25 mouse cellular contexts compared by ENCODE assay signal in the genomic region with DNA sequence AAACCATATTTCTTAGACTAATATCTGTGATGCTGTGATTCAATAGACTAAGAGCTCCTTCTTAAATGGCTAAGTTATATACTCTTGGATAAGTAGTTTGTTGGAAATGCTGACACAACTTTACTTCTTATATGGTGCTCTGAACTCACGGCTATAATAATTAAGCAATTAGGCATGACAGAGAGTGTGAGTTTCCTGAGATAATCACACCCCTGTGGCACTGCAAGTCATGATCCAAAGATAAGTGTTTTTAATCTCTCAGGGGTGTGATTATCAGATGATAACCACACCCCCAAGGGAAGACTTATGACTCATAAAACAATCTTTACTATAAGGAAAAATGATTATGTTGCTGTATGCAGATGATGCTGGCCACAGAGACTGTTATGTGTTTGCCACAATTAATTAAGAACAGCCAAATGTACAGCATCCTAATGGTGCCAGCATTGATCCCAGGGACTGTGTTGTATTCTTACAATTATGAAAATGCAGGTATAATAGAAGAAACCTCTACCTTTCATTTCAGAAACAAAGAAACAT.
"Had no signal": no experiment of that assay in that cellular context is flagged by ENCODE, and none has a peak within 500 bp of the region (broad histone marks: within the 10 kb centered on the region; RNA-seq: fewer than 3 reads in every experiment).

No protein-coding gene starts in this region.

- H3K4me2 ChIP-seq: heart, embryonic 11.5 days; heart, embryonic 13.5 days; heart, embryonic 15.5 days; hindbrain, embryonic 12.5 days; kidney, embryonic 15.5 days; limb, embryonic 13.5 days; limb, embryonic 15.5 days; liver, embryonic 12.5 days had no signal

- H3K9me3 ChIP-seq: heart, embryonic 13.5 days; heart, embryonic 15.5 days; hindbrain, embryonic 12.5 days; kidney, embryonic 15.5 days; limb, embryonic 13.5 days; limb, embryonic 15.5 days; liver, embryonic 12.5 days had no signal

- H3K27ac ChIP-seq: heart, adult 2 months; heart, embryonic 13.5 days; heart, embryonic 15.5 days; hindbrain, embryonic 12.5 days; kidney, embryonic 15.5 days; kidney, postnatal 0 days; limb, embryonic 13.5 days; limb, embryonic 15.5 days; liver, embryonic 12.5 days; liver, embryonic 14.5 days had no signal

- DNase-seq: gastrocnemius, postnatal 14 days; gastrocnemius, postnatal 36 days; heart, adult 11 months; heart, adult 2 months; heart, postnatal 14 days; heart, postnatal 36 days; kidney, adult 11 months; kidney, adult 2 months; kidney, adult 9 months; kidney, postnatal 14 days; kidney, postnatal 36 days; layer of hippocampus, adult 9-11 months; layer of hippocampus, postnatal 36 days had no signal

- H3K9ac ChIP-seq: heart, embryonic 13.5 days; heart, embryonic 15.5 days; hindbrain, embryonic 12.5 days; kidney, embryonic 15.5 days; limb, embryonic 13.5 days; limb, embryonic 15.5 days; liver, embryonic 12.5 days; liver, embryonic 14.5 days had no signal

- H3K36me3 ChIP-seq: heart, embryonic 13.5 days; heart, embryonic 15.5 days; hindbrain, embryonic 12.5 days; kidney, embryonic 15.5 days; limb, embryonic 13.5 days; limb, embryonic 15.5 days; liver, embryonic 12.5 days had no signal

- H3K4me3 ChIP-seq: heart, adult 2 months; heart, embryonic 13.5 days; heart, embryonic 15.5 days; hindbrain, embryonic 12.5 days; kidney, embryonic 15.5 days; limb, embryonic 13.5 days; limb, embryonic 15.5 days; liver, embryonic 12.5 days had no signal

- H3K27me3 ChIP-seq: heart, embryonic 13.5 days; heart, embryonic 15.5 days; hindbrain, embryonic 12.5 days; kidney, embryonic 15.5 days; limb, embryonic 13.5 days; limb, embryonic 15.5 days; liver, embryonic 12.5 days had no signal

- ATAC-seq: hindbrain, embryonic 16.5 days; intestine, embryonic 16.5 days; liver, embryonic 12.5 days had no signal

- H3K4me1 ChIP-seq: heart, embryonic 13.5 days; heart, embryonic 15.5 days; hindbrain, embryonic 12.5 days; kidney, embryonic 15.5 days; limb, embryonic 13.5 days; limb, embryonic 15.5 days; liver, embryonic 12.5 days had no signal
